Mouse (Mus musculus): ENCODE results near the gene Adcy7.

The Adcy7 gene

GRCm38 (mm10) chr8:88330816-88331215 is 58.6 kb downstream of the Adcy7 start:
- no peak for DNase-seq (ENCODE audit: low spot score)

GRCm38 (mm10) chr8:88334384-88334783 is 62.2 kb downstream of the Adcy7 start:
- no peak for DNase-seq (ENCODE audit: low spot score)

GRCm38 (mm10) chr8:88334975-88335374 is 62.8 kb downstream of the Adcy7 start:
- DNase-seq (ENCODE audit: low spot score), result no peak

GRCm38 (mm10) chr8:88339221-88339620 is 67.0 kb downstream of the Adcy7 start:
- no peak for DNase-seq (ENCODE audit: low spot score)

GRCm38 (mm10) chr8:88339887-88340695 is 67.9 kb downstream of the Adcy7 start:
- no peak for DNase-seq (ENCODE audit: low spot score)

GRCm38 (mm10) chr8:88342026-88342425 is 69.8 kb downstream of the Adcy7 start:
- no peak for DNase-seq (ENCODE audit: low spot score)

- no peak for DNase-seq (ENCODE audit: low spot score)
Observed at GRCm38 (mm10) chr8:88349046-88349445, 76.8 kb downstream of the Adcy7 start.

- DNase-seq (ENCODE audit: low spot score), result no peak
Observed at GRCm38 (mm10) chr8:88357226-88357933, 85.2 kb downstream of the Adcy7 start.

GRCm38 (mm10) chr8:88357946-88358345 is 85.7 kb downstream of the Adcy7 start:
- no peak for DNase-seq (ENCODE audit: low spot score)

- DNase-seq (ENCODE audit: low spot score), result no peak
Observed at GRCm38 (mm10) chr8:88359959-88360358, 87.8 kb downstream of the Adcy7 start.

- peak; percentile 31 for DNase-seq (ENCODE audit: low spot score)
Observed at GRCm38 (mm10) chr8:88361044-88361707, 89.0 kb downstream of the Adcy7 start.

- DNase-seq (ENCODE audit: low spot score), result peak; percentile 90
Observed at GRCm38 (mm10) chr8:88361708-88362428, 89.7 kb downstream of the Adcy7 start, which contains the start of gene Brd7. Brd7 (minus strand) TSS chr8:88362194.

GRCm38 (mm10) chr8:88362446-88363150 is 90.4 kb downstream of the Adcy7 start:
- peak; percentile 39 for DNase-seq (ENCODE audit: low spot score)

GRCm38 (mm10) chr8:88369221-88369620 is 97.0 kb downstream of the Adcy7 start:
- peak; percentile 40 for DNase-seq (ENCODE audit: low spot score)

- no peak for DNase-seq (ENCODE audit: low spot score)
Observed at GRCm38 (mm10) chr8:88369805-88370204, 97.6 kb downstream of the Adcy7 start.

- DNase-seq (ENCODE audit: low spot score), result no peak
Observed at GRCm38 (mm10) chr8:88371522-88371921, 99.3 kb downstream of the Adcy7 start.

GRCm38 (mm10) chr8:88376836-88377582 is 104.8 kb downstream of the Adcy7 start:
- DNase-seq (ENCODE audit: low spot score), result peak; percentile 53

Measured in ovary, postnatal 36 days (tissue).